Mouse (Mus musculus) liver, adult 2 months (tissue): Measurements from ENCODE around the gene Gm20388.

ENCODE experiments used
- CTCF ChIP-seq: fragments of 200-500 bp; IDR thresholded peaks from 2 replicates; pipeline ENCODE4 v1.5.1; 2011; ENCODE audit warnings: low read depth, low read length, control low read depth
- POLR2A ChIP-seq: fragments of 200-500 bp; IDR thresholded peaks from 2 replicates; pipeline ENCODE4 v1.6.1; 2011; ENCODE audit warnings: low read length, control low read depth; ENCODE audit not compliant: insufficient read depth; ENCODE audit errors: extremely low read depth

DNA sequence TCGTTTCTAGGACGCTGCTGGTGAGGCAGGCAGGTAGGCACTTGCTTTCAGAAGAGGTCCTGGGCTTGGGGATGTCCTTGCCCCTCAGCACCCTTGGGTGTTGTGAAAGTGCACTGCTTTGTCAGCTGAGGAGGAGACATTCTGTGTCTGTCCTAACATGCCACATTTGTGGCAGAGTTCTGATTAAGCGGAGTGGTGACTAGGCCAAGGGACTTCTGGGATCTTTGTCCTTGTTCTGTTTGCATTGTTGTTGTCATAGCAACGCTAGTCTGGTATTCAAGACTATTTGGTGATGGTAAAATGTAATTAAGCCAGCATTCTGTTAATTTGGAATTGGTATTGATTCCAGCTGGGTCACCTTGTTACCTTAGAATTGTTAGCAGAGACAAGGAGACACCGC lies 2093.5 kb downstream of the Gm20388 start:
- TF ChIP-seq POLR2A (no peak), CTCF (no peak)
